Mouse (Mus musculus): ENCODE data around the gene Mak. TPM values are rescaled to one million over a fixed set of nuclear protein-coding genes. Genes with fewer than 3 reads are reported as not detected.

Gene Mak
- polyA plus RNA-seq, 1 experiment from 2014 or later = 2.4 TPM

DNA sequence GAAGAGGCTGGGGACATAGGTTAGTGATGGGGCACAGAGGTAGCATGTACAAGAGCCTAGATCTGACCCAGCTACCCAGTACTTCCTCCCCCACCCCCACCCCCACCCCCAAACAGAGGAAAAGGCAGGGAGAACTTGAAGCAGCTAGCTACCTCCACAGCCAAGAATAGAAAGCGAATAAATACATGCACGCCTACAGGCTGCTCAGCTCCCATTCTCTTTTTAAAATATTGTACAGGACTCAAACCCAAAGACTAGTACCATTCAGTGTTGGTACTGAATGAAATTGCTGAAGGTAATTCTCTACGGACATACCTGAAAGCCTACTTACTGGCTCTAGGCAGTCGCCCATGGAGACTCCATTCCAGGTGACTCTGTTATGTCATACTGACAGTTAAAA is 37.0 kb downstream of the Mak start:
- H3K9me3 ChIP-seq (ENCODE audit: control insufficient read depth, low read length) = no peaks in the 10 kb centered on the region
- WGBS = 94% methylated on average over 4 of the region's 4 CpGs
- H3K4me3 ChIP-seq (ENCODE audit: low read length) = no peak overlapping the region
- no peaks in the 10 kb centered on the region for H3K27me3 ChIP-seq (replicated peaks; ENCODE audit: control insufficient read depth, insufficient read depth, low read length)
- no peak overlapping the region for H3K4me2 ChIP-seq (ENCODE audit: low read length)
- H3K36me3 ChIP-seq (ENCODE audit: control insufficient read depth, insufficient read depth, low read length) = no peaks in the 10 kb centered on the region
- ATAC-seq = no peak
- no peak overlapping the region for H3K27ac ChIP-seq (ENCODE audit: low read depth, low read length)
- H3K9ac ChIP-seq (ENCODE audit: low read depth, low read length) = no peak overlapping the region
- no peaks in the 10 kb centered on the region for H3K4me1 ChIP-seq (ENCODE audit: control insufficient read depth, insufficient read depth, low read depth, low read length)

DNA sequence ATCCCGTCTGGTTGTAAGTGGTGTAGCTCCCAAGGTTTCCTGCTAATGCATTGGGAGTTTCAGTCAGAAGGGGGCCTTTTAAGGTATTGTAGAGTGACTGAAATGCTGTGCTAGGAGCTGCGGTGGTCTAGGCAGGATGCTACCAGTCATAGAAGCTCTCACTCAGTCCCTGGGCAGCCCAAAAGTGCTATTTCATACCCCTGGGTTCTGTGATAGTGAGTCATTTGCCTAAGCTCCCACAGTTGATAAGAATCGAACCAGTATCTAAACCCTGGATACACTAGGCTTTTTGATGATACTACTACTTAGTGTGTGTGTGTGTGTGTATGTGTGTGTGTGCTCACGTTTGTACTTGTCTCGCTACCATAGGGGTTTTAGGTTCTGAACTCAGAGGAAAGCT is 49.4 kb downstream of the Mak start:
- WGBS = 87% methylated on average over 5 of the region's 5 CpGs
- H3K4me2 ChIP-seq (ENCODE audit: low read length) = no peak overlapping the region
- H3K27me3 ChIP-seq (replicated peaks; ENCODE audit: control insufficient read depth, insufficient read depth, low read length) = no peaks in the 10 kb centered on the region
- H3K4me1 ChIP-seq (ENCODE audit: control insufficient read depth, insufficient read depth, low read depth, low read length) = no peaks in the 10 kb centered on the region
- no peak overlapping the region for H3K4me3 ChIP-seq (ENCODE audit: low read length)
- H3K27ac ChIP-seq (ENCODE audit: low read depth, low read length) = no peak overlapping the region
- H3K36me3 ChIP-seq (ENCODE audit: control insufficient read depth, insufficient read depth, low read length) = no peaks in the 10 kb centered on the region
- no peaks in the 10 kb centered on the region for H3K9me3 ChIP-seq (ENCODE audit: control insufficient read depth, low read length)
- no peak for ATAC-seq
- no peak overlapping the region for H3K9ac ChIP-seq (ENCODE audit: low read depth, low read length)

DNA sequence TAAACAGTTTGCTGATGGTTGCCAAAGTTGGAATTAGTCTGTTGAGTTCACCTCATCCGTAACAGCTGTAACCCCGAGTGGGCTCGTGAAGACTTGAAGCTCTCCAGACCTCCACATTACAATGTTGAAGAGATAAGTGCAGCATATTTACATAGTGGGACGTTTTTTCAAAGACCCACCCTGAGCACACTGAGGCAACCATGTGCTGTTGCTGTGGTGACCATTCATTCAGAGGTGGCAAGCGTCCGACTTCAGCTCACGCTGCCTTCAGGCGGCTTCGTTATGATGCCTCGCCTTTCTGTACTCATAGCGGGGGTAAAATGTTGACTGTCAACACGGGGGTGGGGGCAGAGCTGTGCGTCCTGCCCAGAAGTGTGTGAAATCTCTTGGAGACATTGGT is 57.4 kb downstream of the Mak start:
- no peak overlapping the region for H3K27ac ChIP-seq (ENCODE audit: low read depth, low read length)
- no peaks in the 10 kb centered on the region for H3K27me3 ChIP-seq (replicated peaks; ENCODE audit: control insufficient read depth, insufficient read depth, low read length)
- no peak overlapping the region for H3K4me2 ChIP-seq (ENCODE audit: low read length)
- peaks cover 12% of the 10 kb centered on the region; the same call in 1 of the 2 replicates for H3K36me3 ChIP-seq (ENCODE audit: control insufficient read depth, insufficient read depth, low read length)
- no peak overlapping the region for H3K9ac ChIP-seq (ENCODE audit: low read depth, low read length)
- no peaks in the 10 kb centered on the region for H3K9me3 ChIP-seq (ENCODE audit: control insufficient read depth, low read length)
- WGBS = 82% methylated on average over 13 of the region's 13 CpGs
- peaks cover 6% of the 10 kb centered on the region for H3K4me1 ChIP-seq (ENCODE audit: control insufficient read depth, insufficient read depth, low read depth, low read length)
- no peak overlapping the region for H3K4me3 ChIP-seq (ENCODE audit: low read length)
- no peak for ATAC-seq

DNA sequence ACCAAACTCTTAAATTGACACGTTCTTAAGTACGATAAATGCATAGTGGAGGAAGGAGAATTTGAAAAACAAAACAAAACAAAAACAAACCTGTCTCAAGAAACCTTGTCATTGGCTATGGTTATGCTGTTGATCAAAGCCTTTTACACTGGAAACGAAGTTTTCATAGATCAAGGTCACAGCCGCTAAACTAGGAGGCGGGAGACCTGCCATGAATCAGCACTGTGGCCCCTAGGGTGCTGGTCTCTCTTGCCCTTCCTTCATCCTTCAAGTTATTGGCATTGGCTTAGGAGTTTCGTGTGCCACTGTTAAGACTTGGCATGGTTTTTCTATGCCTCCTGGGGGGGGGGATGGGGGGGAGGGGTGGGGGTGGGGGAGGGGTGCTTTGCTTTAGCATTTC is 57.9 kb downstream of the Mak start:
- Histone ChIP-seq H3K27me3 (replicated peaks; ENCODE audit: control insufficient read depth, insufficient read depth, low read length) (no peaks in the 10 kb centered on the region), H3K4me1 (ENCODE audit: control insufficient read depth, insufficient read depth, low read depth, low read length) (peaks cover 10% of the 10 kb centered on the region), H3K36me3 (ENCODE audit: control insufficient read depth, insufficient read depth, low read length) (peaks cover 12% of the 10 kb centered on the region; the same call in 1 of the 2 replicates), H3K9me3 (ENCODE audit: control insufficient read depth, low read length) (no peaks in the 10 kb centered on the region), H3K4me2 (ENCODE audit: low read length) (no peak overlapping the region), H3K9ac (ENCODE audit: low read depth, low read length) (no peak overlapping the region), H3K4me3 (ENCODE audit: low read length) (no peak overlapping the region), H3K27ac (ENCODE audit: low read depth, low read length) (no peak overlapping the region)
- 90% methylated on average over 6 of the region's 6 CpGs for WGBS
- no peak for ATAC-seq

DNA sequence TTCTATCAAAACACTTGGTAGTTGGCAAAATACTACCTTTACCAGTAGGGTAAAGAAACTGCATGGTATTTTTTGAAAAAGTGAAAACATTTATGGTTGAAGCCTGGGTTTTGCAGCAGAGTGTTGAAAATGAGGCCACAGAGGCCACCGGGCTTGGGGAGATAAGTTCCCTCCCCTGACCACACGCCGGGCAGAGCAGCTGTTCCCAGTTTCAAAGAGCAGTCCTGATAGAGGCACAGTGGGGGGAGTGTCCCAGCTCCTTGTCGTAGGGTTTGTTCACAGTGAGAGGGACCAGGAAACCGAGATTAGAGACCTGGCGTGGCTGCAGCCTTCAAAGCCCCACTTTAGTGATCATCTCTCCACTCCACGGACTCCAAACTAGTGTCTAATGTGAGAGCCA is 59.0 kb downstream of the Mak start:
- 73% methylated on average over 7 of the region's 7 CpGs for WGBS

DNA sequence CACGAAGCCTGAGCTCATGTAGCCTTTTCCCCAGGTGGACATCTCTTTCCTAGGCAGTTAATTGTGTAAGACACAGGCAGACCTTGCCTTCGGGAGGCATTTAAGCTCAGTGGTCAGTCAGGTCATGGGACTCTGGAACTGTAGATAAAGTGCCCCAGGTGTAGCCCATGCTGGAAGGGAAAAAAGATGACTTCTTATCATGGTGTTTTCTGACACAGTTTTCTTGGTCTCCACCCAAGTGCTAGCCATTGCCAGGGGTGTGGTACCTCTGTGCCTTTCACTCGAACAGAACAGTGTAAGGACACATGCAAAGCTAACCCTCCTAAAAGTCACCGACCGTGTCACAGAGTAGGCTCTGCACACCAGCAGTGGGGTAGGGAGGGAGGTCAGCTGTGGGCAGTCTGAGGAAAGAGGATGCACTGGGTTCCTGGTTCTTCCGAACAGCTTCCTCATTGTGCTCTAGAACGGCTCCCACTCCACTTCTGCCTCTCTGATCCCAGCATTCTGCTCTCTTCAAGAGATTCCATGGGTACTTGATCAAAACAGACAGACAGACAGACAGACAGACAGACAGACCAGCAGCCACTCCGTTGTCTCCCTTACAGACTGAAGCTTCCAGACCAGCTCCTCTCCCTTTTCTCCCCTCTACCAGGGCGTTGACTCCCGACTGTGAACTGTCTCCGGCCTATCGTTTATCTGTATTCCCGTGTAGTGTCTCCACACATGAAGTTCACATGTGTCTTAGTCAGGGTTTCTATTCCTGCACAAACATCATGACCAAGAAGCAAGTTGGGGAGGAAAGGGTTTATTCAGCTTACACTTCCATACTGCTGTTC is 60.5 kb downstream of the Mak start:
- Histone ChIP-seq H3K4me2 (ENCODE audit: low read length) (no peak overlapping the region), H3K4me1 (ENCODE audit: control insufficient read depth, insufficient read depth, low read depth, low read length) (peaks cover 14% of the 10 kb centered on the region), H3K27ac (ENCODE audit: low read depth, low read length) (no peak overlapping the region), H3K4me3 (ENCODE audit: low read length) (no peak overlapping the region), H3K27me3 (replicated peaks; ENCODE audit: control insufficient read depth, insufficient read depth, low read length) (no peaks in the 10 kb centered on the region), H3K9ac (ENCODE audit: low read depth, low read length) (no peak overlapping the region), H3K9me3 (ENCODE audit: control insufficient read depth, low read length) (no peaks in the 10 kb centered on the region), H3K36me3 (ENCODE audit: control insufficient read depth, insufficient read depth, low read length) (peaks cover 12% of the 10 kb centered on the region; the same call in 1 of the 2 replicates)
- ATAC-seq = no peak
- WGBS = 93% methylated on average over 13 of the region's 13 CpGs

More for the DNA sequence above, 59.0 kb downstream of the Mak start:
- Histone ChIP-seq H3K27me3 (replicated peaks; ENCODE audit: control insufficient read depth, insufficient read depth, low read length) (no peaks in the 10 kb centered on the region), H3K4me2 (ENCODE audit: low read length) (no peak overlapping the region), H3K4me1 (ENCODE audit: control insufficient read depth, insufficient read depth, low read depth, low read length) (peaks cover 13% of the 10 kb centered on the region), H3K9me3 (ENCODE audit: control insufficient read depth, low read length) (no peaks in the 10 kb centered on the region), H3K4me3 (ENCODE audit: low read length) (no peak overlapping the region), H3K9ac (ENCODE audit: low read depth, low read length) (no peak overlapping the region), H3K36me3 (ENCODE audit: control insufficient read depth, insufficient read depth, low read length) (peaks cover 12% of the 10 kb centered on the region; the same call in 1 of the 2 replicates), H3K27ac (ENCODE audit: low read depth, low read length) (no peak overlapping the region)
- no peak for ATAC-seq

DNA sequence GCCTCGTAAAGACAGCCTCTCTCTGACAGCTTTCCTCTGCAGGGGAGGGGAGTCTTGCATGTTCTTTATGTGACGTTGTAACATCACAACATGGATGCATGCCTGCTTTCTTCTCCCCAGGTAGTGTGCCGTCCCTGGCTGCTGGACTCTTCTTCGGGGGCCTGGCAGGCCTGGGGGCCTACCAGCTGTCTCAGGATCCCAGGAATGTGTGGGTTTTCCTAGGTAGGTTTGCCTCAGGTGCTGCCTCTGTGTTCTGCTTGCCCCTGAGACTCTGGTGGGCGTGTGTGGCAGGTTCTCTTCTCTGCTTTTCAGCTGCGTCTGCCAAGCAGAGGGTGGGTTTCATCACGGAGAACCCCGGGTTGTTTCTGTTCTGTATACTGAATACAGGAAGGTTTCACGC is 61.3 kb downstream of the Mak start:
- Histone ChIP-seq H3K4me1 (ENCODE audit: control insufficient read depth, insufficient read depth, low read depth, low read length) (peaks cover 14% of the 10 kb centered on the region), H3K4me2 (ENCODE audit: low read length) (no peak overlapping the region), H3K9ac (ENCODE audit: low read depth, low read length) (no peak overlapping the region), H3K27me3 (replicated peaks; ENCODE audit: control insufficient read depth, insufficient read depth, low read length) (no peaks in the 10 kb centered on the region), H3K9me3 (ENCODE audit: control insufficient read depth, low read length) (no peaks in the 10 kb centered on the region), H3K36me3 (ENCODE audit: control insufficient read depth, insufficient read depth, low read length) (peaks cover 9% of the 10 kb centered on the region; the same call in 1 of the 2 replicates), H3K4me3 (ENCODE audit: low read length) (no peak overlapping the region), H3K27ac (ENCODE audit: low read depth, low read length) (no peak overlapping the region)
- ATAC-seq = no peak
- WGBS = 97% methylated on average over 9 of the region's 9 CpGs

DNA sequence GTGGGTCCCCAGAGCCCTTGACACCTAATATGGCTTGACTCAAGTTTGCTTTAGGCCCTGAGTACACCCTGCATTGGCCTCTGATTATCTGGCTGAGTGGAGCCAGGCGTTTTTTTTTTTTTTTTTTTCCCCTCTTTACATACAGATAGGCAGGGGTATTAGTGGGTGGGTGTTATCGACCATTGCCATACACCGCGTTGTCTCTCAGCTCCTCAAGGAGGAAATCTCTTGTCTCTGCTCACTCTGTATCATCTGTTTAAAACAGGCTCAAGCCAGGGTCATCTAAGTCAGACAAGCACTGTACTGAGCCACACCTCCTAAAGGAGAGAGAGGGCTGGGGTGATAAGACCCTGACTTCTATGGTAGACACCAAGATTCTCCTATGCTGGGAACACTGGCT is 61.7 kb downstream of the Mak start:
- no peak for ATAC-seq
- peaks cover 14% of the 10 kb centered on the region for H3K4me1 ChIP-seq (ENCODE audit: control insufficient read depth, insufficient read depth, low read depth, low read length)
- H3K27me3 ChIP-seq (replicated peaks; ENCODE audit: control insufficient read depth, insufficient read depth, low read length) = no peaks in the 10 kb centered on the region
- no peak overlapping the region for H3K9ac ChIP-seq (ENCODE audit: low read depth, low read length)
- no peaks in the 10 kb centered on the region for H3K9me3 ChIP-seq (ENCODE audit: control insufficient read depth, low read length)
- peaks cover 9% of the 10 kb centered on the region; the same call in 1 of the 2 replicates for H3K36me3 ChIP-seq (ENCODE audit: control insufficient read depth, insufficient read depth, low read length)
- H3K4me3 ChIP-seq (ENCODE audit: low read length) = no peak overlapping the region
- no peak overlapping the region for H3K4me2 ChIP-seq (ENCODE audit: low read length)
- WGBS = 81% methylated on average over 4 of the region's 4 CpGs
- no peak overlapping the region for H3K27ac ChIP-seq (ENCODE audit: low read depth, low read length)

DNA sequence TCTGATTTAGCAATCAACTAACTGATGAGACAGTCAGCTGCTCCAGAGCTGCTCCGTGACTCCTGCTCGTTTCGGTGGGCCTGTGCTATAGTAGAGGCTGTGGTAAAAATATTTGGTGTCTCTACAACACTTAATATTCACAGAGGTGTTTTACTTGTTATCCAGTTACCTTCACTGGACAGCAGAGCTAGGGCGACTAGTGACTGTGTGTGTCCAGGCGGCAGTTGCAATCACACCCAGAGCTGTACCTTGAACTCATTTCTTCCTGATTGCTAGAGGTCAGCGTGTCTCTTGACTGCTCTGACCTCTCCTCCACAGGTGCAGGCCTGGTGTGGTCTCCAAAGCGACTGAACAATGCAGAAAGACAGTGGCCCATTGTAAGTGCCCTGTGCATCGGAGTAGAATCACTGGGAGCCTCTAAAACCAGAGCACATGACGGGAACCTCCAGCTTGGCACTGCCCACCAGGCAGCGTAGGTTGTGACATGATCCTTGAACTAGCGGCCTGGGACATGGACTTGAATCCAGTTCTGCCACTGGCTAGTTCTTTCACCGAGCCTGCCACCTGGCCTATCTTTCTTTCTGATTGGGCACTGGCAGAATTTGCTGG is 62.6 kb downstream of the Mak start:
- peak overlapping the region; percentile 79 for H3K9ac ChIP-seq (ENCODE audit: low read depth, low read length)
- H3K9me3 ChIP-seq (ENCODE audit: control insufficient read depth, low read length) = no peaks in the 10 kb centered on the region
- peak overlapping the region; percentile 72 for H3K4me3 ChIP-seq (ENCODE audit: low read length)
- peak overlapping the region; percentile 92 for H3K27ac ChIP-seq (ENCODE audit: low read depth, low read length)
- no peaks in the 10 kb centered on the region for H3K27me3 ChIP-seq (replicated peaks; ENCODE audit: control insufficient read depth, insufficient read depth, low read length)
- H3K36me3 ChIP-seq (ENCODE audit: control insufficient read depth, insufficient read depth, low read length) = peaks cover 10% of the 10 kb centered on the region; the same call in 1 of the 2 replicates
- peak overlapping the region; percentile 75 for H3K4me2 ChIP-seq (ENCODE audit: low read length)
- peaks cover 14% of the 10 kb centered on the region for H3K4me1 ChIP-seq (ENCODE audit: control insufficient read depth, insufficient read depth, low read depth, low read length)
- WGBS = 37% methylated on average over 12 of the region's 12 CpGs
- ATAC-seq = peak; percentile 15; the same call in 1 of the 2 replicates
